Mouse (Mus musculus) midbrain, embryonic 11.5 days (tissue): ENCODE data around the gene Nfia. TPM values are rescaled to one million over a fixed set of nuclear protein-coding genes. Genes with fewer than 3 reads are reported as not detected.

ENCODE experiments used
- ATAC-seq: fragments of 200-750 bp; cut with Nextera tagmentation; 2 replicates; pipeline ENCODE4 v1.8.0; 2017; ENCODE audit warnings: moderate TSS enrichment, moderate library complexity; ENCODE audit not compliant: low FRiP score
- DNase-seq: peaks from one replicate; pipeline ENCODE4 v3.0.0; 2015; ENCODE audit warnings: low spot score; ENCODE audit errors: missing footprints
- H3K27ac ChIP-seq: fragments of 300-500 bp; sonication (generic); 2 replicates; pipeline ENCODE4 v1.5.1; 2014; ENCODE audit warnings: low read depth, low read length
- H3K27me3 ChIP-seq: fragments of 300-500 bp; sonication (generic); 2 replicates; pipeline ENCODE4 v1.6.1; 2014; ENCODE audit warnings: mild to moderate bottlenecking, low read length, moderate library complexity, mixed read lengths; ENCODE audit not compliant: control insufficient read depth, insufficient read depth
- H3K36me3 ChIP-seq: fragments of 300-500 bp; sonication (generic); 2 replicates; pipeline ENCODE4 v1.6.1; 2014; ENCODE audit warnings: mild to moderate bottlenecking, low read length, moderate library complexity, mixed read lengths; ENCODE audit not compliant: control insufficient read depth, insufficient read depth
- H3K4me1 ChIP-seq: fragments of 300-500 bp; sonication (generic); 2 replicates; pipeline ENCODE4 v1.6.1; 2014; ENCODE audit warnings: low read length; ENCODE audit not compliant: control insufficient read depth, insufficient read depth
- H3K4me2 ChIP-seq: fragments of 300-500 bp; sonication (generic); 2 replicates; pipeline ENCODE4 v1.6.1; 2014; ENCODE audit warnings: mild to moderate bottlenecking, moderate library complexity
- H3K4me3 ChIP-seq: fragments of 300-500 bp; sonication (generic); 2 replicates; pipeline ENCODE4 v1.5.1; 2014; ENCODE audit warnings: low read depth, low read length
- H3K9ac ChIP-seq: fragments of 300-500 bp; sonication (generic); 2 replicates; pipeline ENCODE4 v1.6.1; 2014; ENCODE audit warnings: low read length
- H3K9me3 ChIP-seq: fragments of 300-500 bp; sonication (generic); 2 replicates; pipeline ENCODE4 v1.6.1; 2016; ENCODE audit warnings: low read length; ENCODE audit not compliant: control insufficient read depth
- WGBS: fragments of 180-500 bp; shearing (Covaris S2); extraction: QIAGEN DNeasy Blood & Tissue Kit; methylation state at CpG from one replicate; pipeline ENCODE4 v1.1.7; 2014; 5-methylcytosine and 5-hydroxymethylcytosine counted together
- polyA plus RNA-seq: library from polyadenylated mRNA; unstranded; fragments of >200 nt; fragmentation: Nextera tagmentation; extraction: Ambion mirVana; gene quantifications from 2 replicates; pipeline ENCODE4 v1.2.1, GENCODE M21; 2014

Nfia gene
- polyA plus RNA-seq, 1 experiment from 2014 or later = 14.1 TPM

DNA sequence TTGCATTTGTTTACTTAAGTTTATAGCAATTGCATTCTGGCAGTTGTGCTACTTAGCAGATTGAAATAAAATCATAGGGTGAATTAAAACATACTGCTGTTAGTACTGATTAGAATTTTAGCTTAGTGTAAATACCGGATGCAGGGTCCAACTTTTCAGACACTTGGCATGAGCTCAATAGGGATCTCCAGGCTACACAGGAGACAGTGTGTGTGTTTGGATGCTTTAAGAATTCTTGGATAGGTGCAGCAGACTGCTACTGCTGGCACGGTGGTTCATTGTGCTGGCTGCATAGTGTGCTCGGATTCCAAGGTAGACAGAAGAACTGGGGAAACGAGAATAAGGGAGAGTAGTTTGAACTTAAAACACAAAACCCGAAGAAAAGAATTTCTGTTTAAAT, 151.9 kb downstream of the Nfia start:
- H3K36me3 ChIP-seq = no peaks in the 10 kb centered on the region
- DNase-seq (no peak), ATAC-seq (no peak)
- no peak overlapping the region for H3K27ac ChIP-seq
- H3K4me1 ChIP-seq = no peaks in the 10 kb centered on the region
- no peaks in the 10 kb centered on the region for H3K27me3 ChIP-seq
- 76% methylated on average over 5 of the region's 5 CpGs for WGBS
- H3K4me2 ChIP-seq = no peak overlapping the region
- H3K4me3 ChIP-seq = no peak overlapping the region
- H3K9me3 ChIP-seq = no peaks in the 10 kb centered on the region
- no peak overlapping the region for H3K9ac ChIP-seq

GRCm38 (mm10) chr4:97924855-97925254, 152.3 kb downstream of the Nfia start:
- Histone ChIP-seq H3K4me1 (no peaks in the 10 kb centered on the region), H3K4me2 (no peak overlapping the region), H3K36me3 (no peaks in the 10 kb centered on the region), H3K4me3 (no peak overlapping the region), H3K27ac (no peak overlapping the region), H3K27me3 (no peaks in the 10 kb centered on the region), H3K9me3 (no peaks in the 10 kb centered on the region), H3K9ac (no peak overlapping the region)
- WGBS = 79% methylated on average over 3 of the region's 3 CpGs
- DNase-seq = no peak
- ATAC-seq = no peak

DNA sequence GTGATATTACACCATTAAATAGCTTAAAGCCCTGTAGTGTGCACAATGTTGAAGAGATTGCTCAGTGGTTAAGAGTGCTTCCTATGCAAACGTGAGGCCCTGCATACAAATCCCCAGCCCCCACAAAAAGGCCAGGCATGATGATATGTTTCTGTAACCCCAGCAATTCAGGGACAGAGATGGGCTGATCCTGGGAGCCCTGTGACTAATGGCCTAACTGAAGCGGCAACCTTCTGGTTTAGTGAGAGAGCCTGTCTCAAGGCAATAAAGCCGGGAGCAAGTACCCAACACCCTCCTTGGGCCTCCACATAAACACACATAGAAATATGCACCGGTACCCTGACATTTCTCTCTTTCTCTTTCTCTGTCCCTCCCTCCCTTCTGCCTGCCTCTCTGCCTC, 153.1 kb downstream of the Nfia start:
- Histone ChIP-seq H3K27me3 (no peaks in the 10 kb centered on the region), H3K9me3 (no peaks in the 10 kb centered on the region), H3K4me2 (no peak overlapping the region), H3K27ac (no peak overlapping the region), H3K36me3 (no peaks in the 10 kb centered on the region), H3K9ac (no peak overlapping the region), H3K4me3 (no peak overlapping the region), H3K4me1 (no peaks in the 10 kb centered on the region)
- ATAC-seq = no peak
- 83% methylated on average over 4 of the region's 4 CpGs for WGBS
- no peak for DNase-seq

- Histone ChIP-seq H3K9ac (no peak overlapping the region), H3K27ac (no peak overlapping the region), H3K36me3 (no peaks in the 10 kb centered on the region), H3K4me3 (no peak overlapping the region), H3K9me3 (no peaks in the 10 kb centered on the region), H3K4me1 (no peaks in the 10 kb centered on the region), H3K27me3 (no peaks in the 10 kb centered on the region), H3K4me2 (no peak overlapping the region)
- DNase-seq = no peak
- ATAC-seq = no peak
- WGBS = 83% methylated on average over 5 of the region's 5 CpGs
These were observed 154.2 kb downstream of the Nfia start for GRCm38 (mm10) chr4:97926607-97927308.

- no peaks in the 10 kb centered on the region for H3K27me3 ChIP-seq
- no peaks in the 10 kb centered on the region for H3K36me3 ChIP-seq
- no peaks in the 10 kb centered on the region for H3K4me1 ChIP-seq
- H3K4me3 ChIP-seq = no peak overlapping the region
- DNase-seq = no peak
- H3K9ac ChIP-seq = no peak overlapping the region
- ATAC-seq = no peak
- H3K4me2 ChIP-seq = no peak overlapping the region
- no peak overlapping the region for H3K27ac ChIP-seq
- 82% methylated on average over 3 of the region's 3 CpGs for WGBS
- no peaks in the 10 kb centered on the region for H3K9me3 ChIP-seq
These were observed 154.7 kb downstream of the Nfia start for GRCm38 (mm10) chr4:97927309-97927656.

DNA sequence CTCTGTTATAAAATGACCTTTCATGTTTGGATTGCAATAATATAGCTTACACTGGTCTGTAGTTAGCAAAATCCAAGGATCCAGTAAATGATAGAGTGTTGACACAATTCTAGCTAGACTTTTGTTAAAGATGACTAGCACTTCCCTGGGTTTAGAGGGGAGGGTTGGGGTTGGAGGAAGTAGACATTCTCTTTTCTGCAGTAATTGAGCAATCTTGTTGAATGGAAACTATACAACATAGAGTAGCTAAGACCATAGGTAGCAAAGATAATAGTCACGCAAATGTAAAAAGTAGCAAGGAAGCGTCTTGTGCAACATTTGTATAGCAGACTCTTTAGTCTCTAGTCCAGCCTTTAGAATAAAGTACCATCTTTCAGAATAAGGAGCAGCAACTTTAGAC, 163.8 kb downstream of the Nfia start:
- 95% methylated on average over 2 of the region's 2 CpGs for WGBS
- H3K27me3 ChIP-seq = no peaks in the 10 kb centered on the region
- H3K36me3 ChIP-seq = no peaks in the 10 kb centered on the region
- H3K4me1 ChIP-seq = no peaks in the 10 kb centered on the region; the same call in 1 of the 2 replicates
- no peak overlapping the region for H3K9ac ChIP-seq
- no peaks in the 10 kb centered on the region for H3K9me3 ChIP-seq
- no peak overlapping the region for H3K4me3 ChIP-seq
- H3K27ac ChIP-seq = no peak overlapping the region
- H3K4me2 ChIP-seq = no peak overlapping the region
- ATAC-seq = no peak
- no peak for DNase-seq

- H3K4me3 ChIP-seq = no peak overlapping the region
- H3K9me3 ChIP-seq = no peaks in the 10 kb centered on the region
- no peak overlapping the region for H3K9ac ChIP-seq
- H3K4me2 ChIP-seq = no peak overlapping the region
- DNase-seq (no peak), ATAC-seq (no peak)
- WGBS = 73% methylated on average over 3 of the region's 3 CpGs
- no peaks in the 10 kb centered on the region for H3K27me3 ChIP-seq
- H3K4me1 ChIP-seq = no peaks in the 10 kb centered on the region; the same call in 1 of the 2 replicates
- no peaks in the 10 kb centered on the region for H3K36me3 ChIP-seq
- H3K27ac ChIP-seq = no peak overlapping the region
These were observed 164.4 kb downstream of the Nfia start for GRCm38 (mm10) chr4:97936912-97937311.

DNA sequence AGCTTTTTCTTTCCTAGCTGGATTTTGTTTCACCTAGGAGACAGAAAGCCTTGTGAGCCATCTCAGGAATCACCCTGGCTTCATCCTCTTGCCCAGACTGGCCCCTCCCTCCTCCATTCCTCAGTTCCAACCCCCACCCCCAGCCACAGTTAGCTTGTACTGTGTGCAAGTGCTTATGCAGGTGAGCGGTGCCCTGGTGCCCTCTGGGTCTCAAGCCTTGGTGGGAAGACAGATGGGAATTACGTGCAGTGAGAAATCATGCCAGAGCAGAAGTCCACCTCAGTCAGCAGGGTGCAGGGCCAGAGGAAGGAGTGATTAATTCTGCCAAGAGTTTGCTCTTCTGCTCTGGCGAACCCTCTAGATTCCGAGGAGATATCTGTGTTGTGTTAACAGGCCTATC, 167.0 kb downstream of the Nfia start:
- Histone ChIP-seq H3K27me3 (no peaks in the 10 kb centered on the region), H3K4me1 (no peaks in the 10 kb centered on the region; the same call in 1 of the 2 replicates), H3K4me2 (no peak overlapping the region), H3K9ac (no peak overlapping the region), H3K4me3 (no peak overlapping the region), H3K27ac (no peak overlapping the region), H3K9me3 (no peaks in the 10 kb centered on the region), H3K36me3 (no peaks in the 10 kb centered on the region)
- 70% methylated on average over 4 of the region's 4 CpGs for WGBS
- ATAC-seq = no peak
- no peak for DNase-seq

GRCm38 (mm10) chr4:97939920-97940520, 167.5 kb downstream of the Nfia start:
- Histone ChIP-seq H3K27me3 (no peaks in the 10 kb centered on the region), H3K9ac (no peak overlapping the region), H3K4me3 (no peak overlapping the region), H3K27ac (no peak overlapping the region), H3K4me2 (no peak overlapping the region), H3K4me1 (no peaks in the 10 kb centered on the region; the same call in 1 of the 2 replicates), H3K36me3 (no peaks in the 10 kb centered on the region), H3K9me3 (no peaks in the 10 kb centered on the region)
- WGBS = 92% methylated on average over 4 of the region's 4 CpGs
- DNase-seq (no peak), ATAC-seq (no peak)
